Mouse (Mus musculus) embryo, embryonic 9.5 days (tissue): ENCODE results near the gene Smchd1.
"Not testable (repeated sequence)": the region's sequence is repeated elsewhere in the genome, so short reads cannot be mapped to it uniquely, and the experiment has no call there.

ENCODE experiments used
- DNase-seq: peaks from one replicate; pipeline ENCODE4 v3.0.0-alpha.2; 2017; ENCODE audit errors: extremely low spot score

Gene Smchd1

GRCm38 (mm10) chr17:71474762-71475704, at the start of gene Smchd1:
Gene Smchd1 (minus strand): TSS chr17:71475343.
- peak; percentile 96 for DNase-seq

- no peak for DNase-seq
Observed at GRCm38 (mm10) chr17:71510297-71510696, 35.2 kb upstream of the Smchd1 start.

- DNase-seq = no peak
Observed at GRCm38 (mm10) chr17:71506832-71507231, 31.7 kb upstream of the Smchd1 start.

GRCm38 (mm10) chr17:71495784-71496183, 20.6 kb upstream of the Smchd1 start:
- DNase-seq = no peak

GRCm38 (mm10) chr17:71491332-71491686, 16.2 kb upstream of the Smchd1 start:
- DNase-seq = no peak

GRCm38 (mm10) chr17:71490666-71491331, 15.7 kb upstream of the Smchd1 start:
- DNase-seq = no peak

GRCm38 (mm10) chr17:71489703-71490461, 14.7 kb upstream of the Smchd1 start:
- DNase-seq = no peak

GRCm38 (mm10) chr17:71486231-71486851, 11.2 kb upstream of the Smchd1 start:
- no peak for DNase-seq

- no peak for DNase-seq
Observed at GRCm38 (mm10) chr17:71485791-71486230, 10.7 kb upstream of the Smchd1 start.

GRCm38 (mm10) chr17:71484711-71485110, 9.6 kb upstream of the Smchd1 start:
- DNase-seq = no peak

GRCm38 (mm10) chr17:71483418-71484060, 8.4 kb upstream of the Smchd1 start:
- DNase-seq = no peak

GRCm38 (mm10) chr17:71479381-71479901, 4.3 kb upstream of the Smchd1 start:
- DNase-seq = no peak

- no peak for DNase-seq
Observed at GRCm38 (mm10) chr17:71477481-71477880, 2.3 kb upstream of the Smchd1 start.

- DNase-seq = no peak
Observed at GRCm38 (mm10) chr17:71476346-71477020, 1.3 kb upstream of the Smchd1 start.

- no peak for DNase-seq
Observed at GRCm38 (mm10) chr17:71475705-71476089, 554 bp upstream of the Smchd1 start.

GRCm38 (mm10) chr17:71474128-71474527, 1.0 kb downstream of the Smchd1 start:
- DNase-seq = peak; percentile 22

- no peak for DNase-seq
Observed at GRCm38 (mm10) chr17:71471261-71471660, 3.9 kb downstream of the Smchd1 start.

- no peak for DNase-seq
Observed at GRCm38 (mm10) chr17:71460312-71460711, 14.8 kb downstream of the Smchd1 start.

GRCm38 (mm10) chr17:71459818-71460217, 15.3 kb downstream of the Smchd1 start, which contains the start of gene Gm4707:
Gene Gm4707 (minus strand): TSS chr17:71459918.
- no peak for DNase-seq

- DNase-seq = not testable (repeated sequence)
Observed at GRCm38 (mm10) chr17:71457361-71457760, 17.8 kb downstream of the Smchd1 start.
